Mouse (Mus musculus): Measurements from ENCODE around the gene Gpr107.

DNA sequence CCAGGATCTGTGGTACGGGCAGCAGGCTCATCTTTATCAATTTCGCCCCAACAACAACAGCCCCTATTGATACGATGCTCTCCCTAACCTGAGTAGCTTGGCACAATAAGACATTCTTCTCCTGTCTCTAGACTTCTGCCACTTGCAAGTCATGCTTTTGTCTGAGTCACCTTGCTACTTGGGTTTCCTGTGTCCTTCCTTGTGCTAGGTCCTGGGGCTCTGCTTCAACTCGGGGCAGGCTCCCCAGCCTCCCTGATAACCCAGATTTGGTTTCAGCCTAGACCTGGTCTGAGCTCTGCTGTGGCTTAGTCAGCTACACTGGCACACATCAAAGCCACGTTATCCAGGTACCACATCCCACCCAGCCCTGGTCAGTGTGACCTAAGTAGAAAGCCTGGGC, 69.5 kb downstream of the Gpr107 start:
- no peak for TF ChIP-seq CTCF (IDR thresholded peaks at IDR 0.05; ENCODE audit: control insufficient read depth, insufficient read depth, insufficient read length)
- TF ChIP-seq MAX (IDR thresholded peaks at IDR 0.05): no peak
- TF ChIP-seq CEBPB (IDR thresholded peaks at IDR 0.05; ENCODE audit: low read depth): no peak
- TF ChIP-seq USF1 (IDR thresholded peaks at IDR 0.05; ENCODE audit: low read depth): no peak
- no peak for TF ChIP-seq MYOG (IDR thresholded peaks at IDR 0.05; ENCODE audit: control insufficient read depth, extremely low read depth, insufficient read length)

Measured in C2C12 (cell line).